In the genomic region with DNA sequence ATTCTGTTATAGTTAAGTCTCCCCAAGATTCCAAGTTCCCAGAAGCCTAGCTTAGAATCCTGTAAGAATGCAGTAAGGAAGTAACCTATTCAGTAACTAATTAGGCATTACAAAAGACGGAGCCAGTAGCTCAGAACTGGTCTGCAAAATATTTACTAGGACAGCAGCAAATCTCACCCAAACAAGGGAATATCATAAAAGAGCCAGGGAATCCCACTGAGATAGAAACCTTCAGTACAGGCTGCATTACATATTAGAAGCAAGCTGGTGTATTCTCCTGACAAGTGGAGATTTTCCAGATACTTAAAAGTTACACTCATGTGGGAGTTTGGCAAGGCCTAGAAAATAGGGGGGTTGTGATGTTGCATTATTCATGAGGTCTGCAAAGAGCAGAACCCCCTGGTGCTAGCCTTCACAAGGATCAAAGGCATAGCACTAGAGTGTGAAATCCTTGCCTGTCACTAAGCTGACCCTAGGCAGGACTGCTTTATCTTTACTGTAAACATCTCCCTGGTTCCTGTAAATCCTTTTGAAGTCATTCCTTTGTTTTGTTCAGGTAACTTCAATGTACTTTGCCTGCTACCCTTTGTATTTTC, we compare ENCODE assay signal across 27 mouse cellular contexts. TPM values are rescaled to one million over a fixed set of nuclear protein-coding genes. Genes with fewer than 3 reads are reported as not detected.
DNase-seq lines count a peak whose midpoint lies in the region; ATAC-seq and TF ChIP-seq lines count a peak whose summit lies in the region.
"Not testable (repeated sequence)": the region's sequence is repeated elsewhere in the genome, so short reads cannot be mapped to it uniquely, and the experiment has no call there.
"Had no signal": no experiment of that assay in that cellular context is flagged by ENCODE, and none has a peak within 500 bp of the region (broad histone marks: within the 10 kb centered on the region; RNA-seq: fewer than 3 reads in every experiment).

No protein-coding gene starts in this region.

- not testable (repeated sequence) for TF ChIP-seq CTCF in forebrain, postnatal 0 days (IDR thresholded peaks at IDR 0.05; ENCODE audit: low read depth); hindbrain, postnatal 0 days (IDR thresholded peaks at IDR 0.05; ENCODE audit: low read depth); kidney, postnatal 0 days (IDR thresholded peaks at IDR 0.05; ENCODE audit: low read depth)

- not testable (repeated sequence) for H3K4me2 ChIP-seq in forebrain, postnatal 0 days (ENCODE audit: low read depth); hindbrain, postnatal 0 days (ENCODE audit: low read depth, low read length); kidney, postnatal 0 days (ENCODE audit: low read length); midbrain, embryonic 11.5 days; neural tube, embryonic 12.5 days (replicated peaks)

- peak; percentile 68 for DNase-seq in R1 (ENCODE audit: low read depth, low spot score)
- peak; percentile 29 for DNase-seq in embryo, embryonic 11 days
- peak; percentile 6 for DNase-seq in forebrain, postnatal 0 days
- DNase-seq in hindbrain, postnatal 0 days (ENCODE audit: low spot score): peak; percentile 48
- DNase-seq in kidney, adult 8-10 months: peak; percentile 49 to 73
- DNase-seq in kidney, postnatal 0 days (ENCODE audit: low spot score): peak; percentile 45
- DNase-seq in midbrain, embryonic 11.5 days (ENCODE audit: low spot score, missing footprints): peak; percentile 94

- not testable (repeated sequence) for H3K4me3 ChIP-seq in forebrain, postnatal 0 days (ENCODE audit: low read depth, low read length); hindbrain, postnatal 0 days (ENCODE audit: low read length); kidney, postnatal 0 days (replicated peaks; ENCODE audit: low read depth, low read length); midbrain, embryonic 11.5 days (ENCODE audit: low read depth, low read length); neural tube, embryonic 12.5 days

- ATAC-seq in forebrain, postnatal 0 days; hindbrain, postnatal 0 days; kidney, postnatal 0 days (replicated peaks; ENCODE audit: low FRiP score, low read depth): not testable (repeated sequence)
- 0 out of 2 replicates have a peak, but pooled peaks have one; percentile 52 for ATAC-seq in midbrain, embryonic 11.5 days (ENCODE audit: low FRiP score)
- 0 out of 2 replicates have a peak, but pooled peaks have one; percentile 33 for ATAC-seq in neural tube, embryonic 12.5 days (ENCODE audit: low FRiP score, low read depth)

- H3K4me1 ChIP-seq in forebrain, postnatal 0 days (ENCODE audit: insufficient read depth); hindbrain, postnatal 0 days (ENCODE audit: insufficient read depth, low read length); kidney, postnatal 0 days (replicated peaks; ENCODE audit: insufficient read depth, low read length); midbrain, embryonic 11.5 days (ENCODE audit: control insufficient read depth, insufficient read depth, low read length); neural tube, embryonic 12.5 days: not testable (repeated sequence)

- not testable (repeated sequence) for H3K36me3 ChIP-seq in forebrain, postnatal 0 days (ENCODE audit: insufficient read depth); hindbrain, postnatal 0 days (ENCODE audit: insufficient read depth, low read length); kidney, postnatal 0 days (ENCODE audit: insufficient read depth, low read length); midbrain, embryonic 11.5 days (ENCODE audit: control insufficient read depth, insufficient read depth, low read length); neural tube, embryonic 12.5 days

- WGBS in forebrain, postnatal 0 days: 12% methylated on average over 1 of the region's 1 CpGs
- 6% methylated on average over 1 of the region's 1 CpGs for WGBS in hindbrain, postnatal 0 days
- WGBS in kidney, postnatal 0 days: 32% methylated on average over 1 of the region's 1 CpGs
- WGBS in midbrain, embryonic 11.5 days: 0% methylated on average over 1 of the region's 1 CpGs
- WGBS in neural tube, embryonic 12.5 days: 7% methylated on average over 1 of the region's 1 CpGs

- H3K9me3 ChIP-seq in forebrain, postnatal 0 days (ENCODE audit: low read length); hindbrain, postnatal 0 days (ENCODE audit: low read length); kidney, postnatal 0 days (replicated peaks; ENCODE audit: low read length); midbrain, embryonic 11.5 days (ENCODE audit: control insufficient read depth, low read length); neural tube, embryonic 12.5 days: not testable (repeated sequence)

- H3K27me3 ChIP-seq in forebrain, postnatal 0 days (ENCODE audit: insufficient read depth, low read length); hindbrain, postnatal 0 days (ENCODE audit: insufficient read depth, low read length); kidney, postnatal 0 days (ENCODE audit: insufficient read depth, low read length); midbrain, embryonic 11.5 days (ENCODE audit: control insufficient read depth, insufficient read depth, low read length); neural tube, embryonic 12.5 days (replicated peaks): not testable (repeated sequence)

- not testable (repeated sequence) for H3K27ac ChIP-seq in forebrain, postnatal 0 days (ENCODE audit: low read depth, low read length); hindbrain, postnatal 0 days; midbrain, embryonic 11.5 days (ENCODE audit: low read depth, low read length); neural tube, embryonic 12.5 days
- H3K27ac ChIP-seq in kidney, postnatal 0 days: peak overlapping the region; percentile 87

- H3K9ac ChIP-seq in forebrain, postnatal 0 days; hindbrain, postnatal 0 days (replicated peaks; ENCODE audit: low read length); kidney, postnatal 0 days (ENCODE audit: low read depth, low read length); midbrain, embryonic 11.5 days (ENCODE audit: low read length); neural tube, embryonic 12.5 days: not testable (repeated sequence)

RNA-seq across cellular contexts. Expression of a gene that starts 6.2 kb away (rescaled TPM):
- 1.6 TPM in 1 of 2 replicates, not detected in the other for total RNA-seq in forebrain, postnatal 0 days (2014; rRNA removed)
- 0.20 TPM in 1 of 2 replicates, not detected in the other for polyA plus RNA-seq in forebrain, postnatal 0 days (2015; fragmentation: Nextera tagmentation; extraction: Ambion mirVana)
- total RNA-seq in hindbrain, postnatal 0 days (2014; rRNA removed): 0.42 TPM in 1 of 2 replicates, not detected in the other
- polyA plus RNA-seq in hindbrain, postnatal 0 days (2015; fragmentation: Nextera tagmentation; extraction: Ambion mirVana): 0.06 and 0.11 TPM in 2 replicates
- 9.9 and 11.0 TPM in 2 replicates for polyA plus RNA-seq in kidney, postnatal 0 days (2015; fragmentation: Nextera tagmentation; extraction: Ambion mirVana)
- polyA plus RNA-seq in midbrain, embryonic 11.5 days (2014; fragmentation: Nextera tagmentation; extraction: Ambion mirVana): 0.10 TPM in 1 of 2 replicates, not detected in the other
- 0.19 TPM in 1 of 2 replicates, not detected in the other for polyA plus RNA-seq in neural tube, embryonic 12.5 days (2016; fragmentation: Nextera tagmentation; extraction: Ambion mirVana)
- total RNA-seq: adrenal gland, adult 18-20 months; adrenal gland, postnatal 25 days; gastrocnemius, postnatal 10 days; heart, postnatal 25 days; layer of hippocampus, adult 18-20 months; layer of hippocampus, postnatal 10 days; left cerebral cortex, adult 18-20 months; left cerebral cortex, postnatal 14 days; megakaryocyte-erythroid progenitor cell, adult 5-6 weeks; MEL; monocyte, adult 5-6 weeks; neutrophil, adult 5-6 weeks had no signal
- polyA plus RNA-seq: embryonic facial prominence, embryonic 13.5 days; forebrain, embryonic 11.5 days; heart, embryonic 15.5 days; hindbrain, embryonic 13.5 days; limb, embryonic 11.5 days; liver, embryonic 14.5 days; macrophage had no signal

RNA-seq across cellular contexts. Expression of a gene that starts 25.2 kb away (rescaled TPM):
- 36.7 and 47.1 TPM in 2 replicates for total RNA-seq in forebrain, postnatal 0 days (2014; rRNA removed)
- polyA plus RNA-seq in forebrain, postnatal 0 days (2015; fragmentation: Nextera tagmentation; extraction: Ambion mirVana): 75.3 and 103 TPM in 2 replicates
- total RNA-seq in hindbrain, postnatal 0 days (2014; rRNA removed): 81.9 and 108 TPM in 2 replicates
- polyA plus RNA-seq in hindbrain, postnatal 0 days (2015; fragmentation: Nextera tagmentation; extraction: Ambion mirVana): 148 and 152 TPM in 2 replicates
- 669 and 685 TPM in 2 replicates for polyA plus RNA-seq in kidney, postnatal 0 days (2015; fragmentation: Nextera tagmentation; extraction: Ambion mirVana)
- polyA plus RNA-seq in midbrain, embryonic 11.5 days (2014; fragmentation: Nextera tagmentation; extraction: Ambion mirVana): 54.8 and 58.8 TPM in 2 replicates
- 72.6 and 82.3 TPM in 2 replicates for polyA plus RNA-seq in neural tube, embryonic 12.5 days (2016; fragmentation: Nextera tagmentation; extraction: Ambion mirVana)

RNA-seq across cellular contexts. Expression of a gene that starts 25.7 kb away (rescaled TPM):
- 15.4 and 19.7 TPM in 2 replicates for total RNA-seq in forebrain, postnatal 0 days (2014; rRNA removed)
- 18.3 and 24.5 TPM in 2 replicates for polyA plus RNA-seq in forebrain, postnatal 0 days (2015; fragmentation: Nextera tagmentation; extraction: Ambion mirVana)
- 27.2 and 45.4 TPM in 2 replicates for total RNA-seq in hindbrain, postnatal 0 days (2014; rRNA removed)
- polyA plus RNA-seq in hindbrain, postnatal 0 days (2015; fragmentation: Nextera tagmentation; extraction: Ambion mirVana): 35.8 and 40.1 TPM in 2 replicates
- polyA plus RNA-seq in kidney, postnatal 0 days (2015; fragmentation: Nextera tagmentation; extraction: Ambion mirVana): 315 and 333 TPM in 2 replicates
- polyA plus RNA-seq in midbrain, embryonic 11.5 days (2014; fragmentation: Nextera tagmentation; extraction: Ambion mirVana): 18.9 and 19.6 TPM in 2 replicates
- 19.3 and 21.2 TPM in 2 replicates for polyA plus RNA-seq in neural tube, embryonic 12.5 days (2016; fragmentation: Nextera tagmentation; extraction: Ambion mirVana)

Comparison
In these comparisons a context has a peak if more than half of its experiments do, and no peak if none do; other contexts are left out.
1. DNase-seq: peak in every context shown above with its lines; median percentile 94 in midbrain, embryonic 11.5 days; 68 in R1; 61 in kidney, adult 8-10 months; 48 in hindbrain, postnatal 0 days; 45 in kidney, postnatal 0 days; 29 in embryo, embryonic 11 days; 6 in forebrain, postnatal 0 days.